Mouse (Mus musculus) neural tube, embryonic 10.5 days (tissue): ENCODE data around the gene Espn.

Experiments
- DNase-seq: peaks from one replicate; pipeline ENCODE4 v3.0.0-alpha.2; 2017; ENCODE audit warnings: low spot score; ENCODE audit errors: extremely low spot score

The Espn gene

DNA sequence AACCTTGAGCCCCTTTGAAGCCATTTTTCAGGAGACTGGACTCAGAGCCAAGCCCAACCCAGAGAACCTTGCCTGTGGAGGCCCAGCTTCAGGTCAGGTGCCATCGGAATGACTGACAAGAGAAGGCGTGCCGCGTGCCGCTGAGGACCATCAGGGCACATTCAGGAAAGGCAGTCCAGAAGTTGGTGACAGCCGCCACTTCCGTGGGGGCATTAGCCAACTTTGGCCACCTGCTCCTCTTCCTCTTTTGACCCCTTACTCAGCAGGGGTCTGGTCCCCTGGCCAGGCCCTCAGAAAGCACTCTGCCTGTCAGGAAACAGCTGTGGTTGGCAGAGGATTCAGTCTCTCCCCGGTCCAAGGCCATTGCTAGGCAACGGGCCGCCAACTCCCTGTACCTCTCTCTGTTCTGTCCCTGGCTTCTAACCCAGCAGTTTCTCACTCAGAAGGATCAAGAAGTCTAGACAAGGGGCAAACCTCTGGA, 80.0 kb downstream of the Espn start, which contains the start of gene Plekhg5:
Gene Plekhg5 (plus strand): TSS at position 378 of the 481 bp plus-strand sequence.
- no peak for DNase-seq

DNA sequence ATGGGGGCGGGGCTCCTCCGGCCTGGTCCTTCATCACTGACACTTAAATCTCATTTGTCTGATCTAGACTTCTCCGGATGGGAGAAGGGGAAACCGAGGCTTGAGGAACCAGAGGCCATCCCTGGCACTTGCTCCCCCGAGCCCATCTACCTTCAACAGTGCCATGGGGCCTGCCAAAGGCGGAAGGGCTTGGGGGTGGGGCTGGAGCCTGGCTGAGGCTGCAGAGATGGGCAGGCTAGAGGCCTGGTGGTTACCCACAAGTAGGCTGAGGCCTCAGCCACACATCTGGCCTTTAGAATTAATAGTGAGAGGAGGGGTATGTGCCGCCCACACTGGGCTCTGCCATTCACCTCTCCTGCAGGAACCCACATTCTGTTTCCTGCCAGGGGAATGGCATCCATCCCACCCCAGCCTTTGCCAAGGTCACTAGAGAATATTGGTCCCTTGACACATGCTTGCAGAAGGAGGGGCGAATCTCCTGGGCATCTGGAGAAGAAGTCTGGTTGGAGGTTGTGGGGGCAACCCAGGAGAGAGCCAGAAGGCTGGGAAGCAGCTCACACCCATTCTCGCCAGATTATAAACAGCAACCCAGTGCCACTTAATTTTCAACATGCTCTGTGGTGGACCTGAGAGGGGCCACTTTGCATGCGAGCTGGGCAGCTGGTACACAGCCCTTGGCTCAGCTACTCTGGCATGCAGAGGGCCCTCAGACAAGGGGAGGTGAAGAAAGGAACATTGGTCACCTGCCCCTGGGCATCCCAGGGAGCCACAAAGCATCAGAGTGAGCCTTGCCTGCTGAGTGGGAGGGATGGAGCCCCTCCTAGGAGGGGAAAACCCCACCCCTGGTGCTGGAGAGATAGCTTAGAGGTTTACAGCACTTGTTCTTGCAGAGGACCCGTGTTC, 81.4 kb downstream of the Espn start:
- DNase-seq, result no peak
